Mouse (Mus musculus) CD4-positive, CD25-positive, alpha-beta regulatory T cell, adult 2 months (primary cell): ENCODE measurements at regions not wholly inside any gene's neighbourhood (a gene's known extent, or its start where the extent isn't known, plus 50 kb on each side); places are given as distances from the start of the nearest gene placed in this dataset.

Experiments used
- DNase-seq: peaks from one replicate; pipeline ENCODE4 v3.0.0-alpha.2; 2012; ENCODE audit warnings: low read depth, low spot score

DNA sequence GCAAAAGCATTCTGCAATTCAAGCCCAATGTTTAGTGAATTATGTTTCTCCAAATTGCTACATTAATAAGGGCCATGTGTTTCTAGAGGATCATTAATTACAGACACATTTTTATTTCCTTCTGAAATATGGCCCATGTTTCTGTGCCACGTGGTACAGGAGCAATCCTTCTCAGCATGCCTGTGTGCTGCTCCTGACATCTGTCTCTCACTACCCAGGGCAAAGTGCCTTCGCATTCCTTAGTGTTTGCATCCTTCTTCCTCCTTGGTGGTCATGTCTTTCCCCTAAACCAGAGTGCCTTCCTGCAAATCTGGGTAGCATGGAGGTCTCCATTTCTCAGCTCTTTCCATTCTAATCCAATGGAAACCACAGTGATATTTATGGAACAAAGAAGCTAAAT, 832.7 kb upstream of the Fam160b2 start:
- no peak for DNase-seq
